Mouse (Mus musculus): ENCODE measurements around the gene Stox2. TPM values are rescaled to one million over a fixed set of nuclear protein-coding genes. Genes with fewer than 3 reads are reported as not detected.

Stox2 gene
- polyA plus RNA-seq, 1 experiment from 2014 or later: 2.6 TPM

DNA sequence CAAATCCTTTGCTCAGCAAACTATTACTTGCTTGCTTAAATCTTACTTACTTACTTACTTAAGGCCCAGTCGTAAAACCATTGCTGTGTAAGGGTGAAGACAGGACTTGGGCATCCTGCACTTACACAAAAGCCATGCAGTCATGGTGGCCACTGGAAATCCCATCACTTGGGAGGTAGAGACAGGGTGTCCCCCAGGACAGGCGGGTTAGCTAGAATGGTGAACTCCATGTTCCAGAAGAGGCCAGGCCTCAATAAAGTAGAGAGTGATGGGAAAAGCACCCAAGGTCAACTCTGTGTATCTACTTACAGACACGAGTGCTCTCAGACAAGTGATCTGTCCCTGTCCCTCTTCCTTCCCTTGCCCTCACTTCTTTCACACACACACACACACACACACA, 312.8 kb downstream of the Stox2 start:
- Histone ChIP-seq H3K27ac (ENCODE audit: low read depth, low read length) (no peak overlapping the region), H3K27me3 (replicated peaks; ENCODE audit: control insufficient read depth, insufficient read depth, low read length) (no peaks in the 10 kb centered on the region), H3K9me3 (ENCODE audit: control insufficient read depth, low read length) (no peaks in the 10 kb centered on the region), H3K36me3 (ENCODE audit: control insufficient read depth, insufficient read depth, low read length) (no peaks in the 10 kb centered on the region), H3K4me1 (replicated peaks; ENCODE audit: control insufficient read depth, insufficient read depth, low read length) (no peaks in the 10 kb centered on the region), H3K4me2 (no peak overlapping the region), H3K4me3 (ENCODE audit: low read depth, low read length) (no peak overlapping the region), H3K9ac (ENCODE audit: low read depth, low read length) (no peak overlapping the region)
- 76% methylated on average over 3 of the region's 3 CpGs for WGBS
- DNase-seq (ENCODE audit: low spot score) (no peak), ATAC-seq (replicated peaks; ENCODE audit: low FRiP score) (no peak)

Other genes starting within 250 kb of the Stox2 start
- gene Trappc11, start 87.1 kb upstream of the Stox2 start, polyA plus RNA-seq (2014; fragmentation: Nextera tagmentation; extraction: Ambion mirVana): 27.8 and 35.0 TPM in 2 replicates
- gene Rwdd4a, start 87.3 kb upstream of the Stox2 start, polyA plus RNA-seq (2014; fragmentation: Nextera tagmentation; extraction: Ambion mirVana): 47.7 and 52.6 TPM in 2 replicates
- 10.8 and 12.6 TPM in 2 replicates for gene Ing2, start 229.2 kb upstream of the Stox2 start, polyA plus RNA-seq (2014; fragmentation: Nextera tagmentation; extraction: Ambion mirVana)